Mouse (Mus musculus) bone marrow macrophage, adult 2 months (primary cell): Measurements from ENCODE around the gene Hephl1.

Experiments used
- CTCF ChIP-seq: IDR thresholded peaks from 2 replicates; pipeline ENCODE4 v1.5.1; 2012; ENCODE audit warnings: low read depth, mild to moderate bottlenecking, low read length, moderate library complexity
- POLR2A ChIP-seq: IDR thresholded peaks from 2 replicates; pipeline ENCODE4 v1.6.1; 2012; ENCODE audit warnings: mild to moderate bottlenecking, low read depth, low read length, borderline replicate concordance

GRCm38 (mm10) chr9:15103579-15104300 lies 8.2 kb downstream of the Hephl1 start:
- no peak for TF ChIP-seq CTCF
- no peak for TF ChIP-seq POLR2A
